Mouse (Mus musculus) hindbrain, embryonic 16.5 days (tissue): ENCODE measurements around the gene Hdgf. TPM values are rescaled to one million over a fixed set of nuclear protein-coding genes. Genes with fewer than 3 reads are reported as not detected.

Source experiments
- ATAC-seq: fragments of 200-750 bp; cut with Nextera tagmentation; 2 replicates; pipeline ENCODE4 v1.8.0; 2017; ENCODE audit warnings: moderate TSS enrichment, moderate library complexity
- H3K27ac ChIP-seq: fragments of 300-500 bp; sonication (generic); 2 replicates; pipeline ENCODE4 v1.5.1; 2014; ENCODE audit warnings: low read depth, mild to moderate bottlenecking, control low read depth, low read length, moderate library complexity
- H3K27me3 ChIP-seq: fragments of 300-500 bp; sonication (generic); replicated peaks from 2 replicates; pipeline ENCODE4 v1.6.1; 2014; ENCODE audit warnings: low read length; ENCODE audit not compliant: control insufficient read depth, insufficient read depth
- H3K36me3 ChIP-seq: fragments of 300-500 bp; sonication (generic); 2 replicates; pipeline ENCODE4 v1.6.1; 2014; ENCODE audit warnings: mild to moderate bottlenecking, low read length, moderate library complexity, mixed read lengths; ENCODE audit not compliant: control insufficient read depth, insufficient read depth
- H3K4me1 ChIP-seq: fragments of 300-500 bp; sonication (generic); 2 replicates; pipeline ENCODE4 v1.6.1; 2014; ENCODE audit warnings: low read depth, low read length; ENCODE audit not compliant: control insufficient read depth, insufficient read depth
- H3K4me2 ChIP-seq: fragments of 300-500 bp; sonication (generic); 2 replicates; pipeline ENCODE4 v1.6.1; 2014; ENCODE audit warnings: mild to moderate bottlenecking, low read length, control low read depth, moderate library complexity
- H3K4me3 ChIP-seq: fragments of 300-500 bp; sonication (generic); 2 replicates; pipeline ENCODE4 v1.5.1; 2014; ENCODE audit warnings: mild to moderate bottlenecking, low read length, control low read depth, moderate library complexity
- H3K9ac ChIP-seq: fragments of 300-500 bp; sonication (generic); 2 replicates; pipeline ENCODE4 v1.6.1; 2014; ENCODE audit warnings: low read depth, mild to moderate bottlenecking, control low read depth, low read length, moderate library complexity
- H3K9me3 ChIP-seq: fragments of 300-500 bp; sonication (generic); 2 replicates; pipeline ENCODE4 v1.6.1; 2014; ENCODE audit warnings: mild to moderate bottlenecking, low read length, moderate library complexity; ENCODE audit not compliant: control insufficient read depth
- WGBS: fragments of 180-500 bp; shearing (Covaris S2); extraction: QIAGEN DNeasy Blood & Tissue Kit; methylation state at CpG from one replicate; pipeline ENCODE4 v1.1.7; 2014; 5-methylcytosine and 5-hydroxymethylcytosine counted together
- polyA plus RNA-seq: library from polyadenylated mRNA; unstranded; fragments of >200 nt; fragmentation: Nextera tagmentation; extraction: Ambion mirVana; gene quantifications from 2 replicates; pipeline ENCODE4 v1.2.1, GENCODE M21; 2015

Gene Hdgf
- polyA plus RNA-seq, 1 experiment from 2014 or later: 79.7 TPM

GRCm38 (mm10) chr3:87906601-87906980 lies 470 bp downstream of the Hdgf start:
- H3K27me3 ChIP-seq: no peaks in the 10 kb centered on the region
- peaks cover 32% of the 10 kb centered on the region for H3K4me1 ChIP-seq
- peak overlapping the region; percentile 96 for H3K4me2 ChIP-seq
- H3K4me3 ChIP-seq: peak overlapping the region; percentile 95
- peak overlapping the region; percentile 94 for H3K27ac ChIP-seq
- H3K9me3 ChIP-seq: no peaks in the 10 kb centered on the region
- H3K9ac ChIP-seq: peak overlapping the region; percentile 90
- 1% methylated on average over 18 of the region's 47 CpGs for WGBS
- H3K36me3 ChIP-seq: no peaks in the 10 kb centered on the region
- peak; percentile 29 for ATAC-seq

DNA sequence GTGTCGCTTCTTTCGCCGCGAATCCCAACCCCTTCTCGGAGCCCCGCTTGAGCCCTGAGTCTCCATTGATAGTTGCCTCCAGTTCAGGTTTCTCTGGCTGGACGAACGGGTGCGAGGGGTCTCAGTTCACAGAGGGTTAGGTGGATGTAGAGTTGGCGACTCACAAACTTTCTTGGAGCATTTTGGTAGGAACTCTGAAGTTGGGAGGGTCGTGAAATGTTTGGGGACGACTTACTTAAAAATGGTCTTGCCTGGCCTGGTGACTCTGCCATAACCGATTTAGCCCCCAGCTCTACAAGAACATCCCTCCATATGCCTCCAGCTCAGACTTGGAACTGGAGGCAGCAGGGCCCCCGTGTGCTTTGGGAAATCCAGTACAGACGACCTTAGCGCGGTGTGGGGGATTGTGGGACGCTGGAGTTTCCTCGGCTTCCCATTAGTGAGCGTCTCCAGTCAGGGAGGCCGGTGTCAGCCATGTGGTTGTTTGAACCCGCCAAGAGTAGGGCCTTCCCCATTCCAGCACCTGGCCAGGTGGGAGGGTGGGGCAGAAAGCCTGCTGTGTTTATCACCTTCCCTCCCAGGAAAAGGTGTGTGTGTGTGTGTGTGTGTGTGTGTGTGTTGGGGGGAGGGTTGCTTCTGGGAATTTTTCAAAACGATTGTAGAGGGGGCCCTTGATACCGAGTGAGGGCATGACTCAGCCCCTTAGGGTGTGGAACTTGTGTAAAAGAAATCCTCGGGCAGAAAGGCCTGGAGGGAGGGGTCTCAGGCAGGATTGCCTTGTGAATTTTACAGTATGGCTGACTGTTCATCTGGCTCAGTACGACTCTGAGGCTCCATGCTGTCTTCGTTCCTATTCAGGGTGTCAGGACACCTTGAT lies 1.1 kb downstream of the Hdgf start:
- WGBS: under 1% methylated on average over 24 of the region's 27 CpGs
- no peak for ATAC-seq
- Histone ChIP-seq H3K4me2 (peak overlapping the region; percentile 96), H3K36me3 (no peaks in the 10 kb centered on the region), H3K27me3 (no peaks in the 10 kb centered on the region), H3K4me1 (peaks cover 32% of the 10 kb centered on the region), H3K9me3 (no peaks in the 10 kb centered on the region), H3K9ac (peak overlapping the region; percentile 90), H3K27ac (peak overlapping the region; percentile 94), H3K4me3 (peak overlapping the region; percentile 95)

GRCm38 (mm10) chr3:87907906-87908305 lies 1.8 kb downstream of the Hdgf start:
- ATAC-seq: no peak
- no peaks in the 10 kb centered on the region for H3K27me3 ChIP-seq
- peaks cover 32% of the 10 kb centered on the region for H3K4me1 ChIP-seq
- H3K9me3 ChIP-seq: no peaks in the 10 kb centered on the region
- peak overlapping the region; percentile 90 for H3K9ac ChIP-seq
- no peak overlapping the region for H3K27ac ChIP-seq
- WGBS: 15% methylated on average over 1 of the region's 1 CpGs
- H3K4me3 ChIP-seq: peak overlapping the region; percentile 95
- no peaks in the 10 kb centered on the region for H3K36me3 ChIP-seq
- peak overlapping the region; percentile 96 for H3K4me2 ChIP-seq

DNA sequence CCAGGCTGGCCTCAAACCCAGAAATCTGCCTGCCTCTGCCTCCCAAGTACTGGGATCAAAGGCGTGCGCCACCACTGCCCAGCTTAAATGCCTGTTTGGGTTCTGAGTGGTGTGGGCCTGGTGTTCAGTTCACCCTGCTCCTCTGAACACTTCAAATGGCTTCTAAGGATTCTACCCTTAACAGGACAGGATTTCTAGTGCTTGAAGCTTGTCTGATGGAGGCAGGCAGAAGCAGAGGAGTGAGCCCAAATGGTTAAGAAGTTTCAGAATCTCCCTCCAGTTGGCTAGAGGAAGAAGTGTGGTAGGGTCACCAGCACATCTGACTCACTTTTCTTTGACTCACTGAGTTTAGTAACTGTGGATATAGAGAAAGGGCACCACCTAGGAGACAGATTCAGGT lies 3.3 kb downstream of the Hdgf start:
- H3K4me2 ChIP-seq: no peak overlapping the region; the same call in 1 of the 2 replicates
- H3K4me3 ChIP-seq: no peak overlapping the region
- H3K4me1 ChIP-seq: peaks cover 32% of the 10 kb centered on the region
- no peaks in the 10 kb centered on the region for H3K9me3 ChIP-seq
- H3K36me3 ChIP-seq: 0 out of 2 replicates have a peak, but pooled peaks cover 2% of the 10 kb centered on the region
- no peak overlapping the region for H3K9ac ChIP-seq
- ATAC-seq: no peak
- no peak overlapping the region for H3K27ac ChIP-seq
- 88% methylated on average over 2 of the region's 2 CpGs for WGBS
- no peaks in the 10 kb centered on the region for H3K27me3 ChIP-seq

DNA sequence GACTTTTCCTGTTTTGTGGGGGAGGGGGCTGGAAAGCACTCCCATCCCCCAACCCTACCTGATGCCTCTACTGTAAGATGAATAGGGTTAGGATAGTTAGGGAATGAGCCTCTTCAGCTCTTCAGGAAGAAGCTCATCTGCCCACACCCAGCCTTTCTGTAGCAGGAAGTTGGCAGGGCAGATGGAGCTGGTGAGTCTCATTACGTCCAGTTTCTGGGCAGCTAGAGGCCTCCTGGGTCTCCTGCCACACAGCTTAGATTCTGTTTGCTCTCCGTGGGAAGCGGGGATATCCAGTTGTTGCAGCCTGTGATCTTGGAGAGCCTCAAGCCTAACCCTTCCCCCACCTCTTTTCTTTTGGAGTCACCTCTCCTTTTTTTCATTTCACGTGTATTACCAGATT lies 3.8 kb downstream of the Hdgf start:
- WGBS: 3% methylated on average over 4 of the region's 4 CpGs
- Histone ChIP-seq H3K27ac (peak overlapping the region; percentile 69), H3K4me3 (peak overlapping the region; percentile 33), H3K27me3 (no peaks in the 10 kb centered on the region), H3K4me2 (peak overlapping the region; percentile 62), H3K4me1 (peaks cover 32% of the 10 kb centered on the region), H3K9me3 (no peaks in the 10 kb centered on the region), H3K36me3 (peaks cover 7% of the 10 kb centered on the region; the same call in 1 of the 2 replicates), H3K9ac (peak overlapping the region; percentile 57)
- no peak for ATAC-seq

DNA sequence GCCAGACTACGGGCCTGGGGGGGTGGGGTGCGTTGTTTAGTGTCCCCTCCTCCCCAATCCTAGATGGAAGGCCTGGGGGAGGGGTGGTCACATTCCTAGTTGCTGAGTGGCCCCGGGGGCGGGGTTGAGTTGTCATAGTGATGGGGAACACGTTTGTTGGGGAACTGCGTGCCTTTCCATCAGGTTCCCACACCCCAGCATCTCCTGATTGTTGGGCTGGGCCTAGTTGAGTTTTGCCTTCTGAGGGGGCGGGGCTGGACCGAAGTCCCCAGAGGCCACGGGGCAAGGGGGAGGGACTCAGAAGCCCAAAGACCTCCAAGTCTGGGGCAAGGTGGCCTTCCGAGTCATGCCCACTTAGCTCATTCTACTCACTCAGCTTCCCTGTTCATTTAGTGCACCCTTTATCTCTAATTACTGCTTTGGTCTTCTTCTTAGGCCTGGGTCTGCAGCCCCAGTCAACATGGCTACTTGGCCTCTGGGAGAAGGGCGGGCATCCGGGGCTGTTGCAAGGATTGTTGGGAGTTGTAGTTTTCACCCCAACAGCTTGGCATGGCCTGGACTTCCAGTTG lies 4.5 kb downstream of the Hdgf start:
- H3K27ac ChIP-seq: peak overlapping the region; percentile 69
- H3K4me1 ChIP-seq: peaks cover 32% of the 10 kb centered on the region
- H3K9ac ChIP-seq: peak overlapping the region; percentile 57
- peaks cover 11% of the 10 kb centered on the region for H3K36me3 ChIP-seq
- H3K4me2 ChIP-seq: peak overlapping the region; percentile 62
- H3K27me3 ChIP-seq: no peaks in the 10 kb centered on the region
- peak overlapping the region; percentile 33 for H3K4me3 ChIP-seq
- WGBS: 1% methylated on average over 9 of the region's 12 CpGs
- peak; percentile 34; the same call in 1 of the 2 replicates for ATAC-seq
- no peaks in the 10 kb centered on the region for H3K9me3 ChIP-seq

- Histone ChIP-seq H3K27ac (no peak overlapping the region), H3K36me3 (peaks cover 18% of the 10 kb centered on the region), H3K27me3 (no peaks in the 10 kb centered on the region), H3K9ac (no peak overlapping the region), H3K4me3 (no peak overlapping the region), H3K9me3 (no peaks in the 10 kb centered on the region), H3K4me2 (no peak overlapping the region), H3K4me1 (peaks cover 18% of the 10 kb centered on the region)
- WGBS: 81% methylated on average over 7 of the region's 7 CpGs
- ATAC-seq: no peak
Measured at GRCm38 (mm10) chr3:87913491-87913890, 7.4 kb downstream of the Hdgf start.

DNA sequence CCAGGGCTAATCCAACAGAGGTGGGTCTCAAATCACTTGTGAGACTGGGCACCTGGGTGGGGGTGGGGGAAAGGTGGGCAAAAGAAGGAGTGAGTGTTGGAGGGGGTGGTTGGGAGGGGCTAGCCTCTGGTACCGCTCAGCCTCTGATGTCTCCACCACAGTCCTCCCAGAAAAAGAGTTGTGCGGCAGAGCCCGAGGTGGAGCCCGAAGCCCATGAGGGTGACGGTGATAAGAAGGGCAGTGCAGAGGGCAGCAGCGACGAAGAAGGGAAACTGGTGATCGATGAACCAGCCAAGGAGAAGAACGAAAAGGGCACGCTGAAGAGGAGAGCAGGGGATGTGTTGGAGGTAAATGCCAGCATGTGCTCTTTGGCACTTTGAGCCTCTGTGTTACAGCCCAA lies 7.8 kb downstream of the Hdgf start:
- no peaks in the 10 kb centered on the region for H3K9me3 ChIP-seq
- H3K27ac ChIP-seq: no peak overlapping the region
- no peak overlapping the region for H3K4me3 ChIP-seq
- H3K4me2 ChIP-seq: no peak overlapping the region
- H3K9ac ChIP-seq: no peak overlapping the region
- no peak for ATAC-seq
- H3K4me1 ChIP-seq: peaks cover 19% of the 10 kb centered on the region
- H3K36me3 ChIP-seq: peaks cover 18% of the 10 kb centered on the region
- H3K27me3 ChIP-seq: no peaks in the 10 kb centered on the region
- WGBS: 95% methylated on average over 10 of the region's 10 CpGs

- 100% methylated on average over 1 of the region's 1 CpGs for WGBS
- ATAC-seq: no peak
Measured at GRCm38 (mm10) chr3:87916990-87917389, 10.9 kb downstream of the Hdgf start.

More at GRCm38 (mm10) chr3:87916990-87917389, 10.9 kb downstream of the Hdgf start:
- Histone ChIP-seq H3K27ac (no peak overlapping the region), H3K4me2 (no peak overlapping the region), H3K36me3 (peaks cover 18% of the 10 kb centered on the region), H3K27me3 (no peaks in the 10 kb centered on the region), H3K9ac (no peak overlapping the region), H3K4me1 (peaks cover 9% of the 10 kb centered on the region), H3K4me3 (no peak overlapping the region), H3K9me3 (no peaks in the 10 kb centered on the region)
